Mouse (Mus musculus) hindbrain, embryonic 16.5 days (tissue): ENCODE measurements at regions not wholly inside any gene's neighbourhood (a gene's known extent, or its start where the extent isn't known, plus 50 kb on each side); places are given as distances from the start of the nearest gene placed in this dataset.

ENCODE experiments used
- ATAC-seq: fragments of 200-750 bp; cut with Nextera tagmentation; 2 replicates; pipeline ENCODE4 v1.8.0; 2017; ENCODE audit warnings: moderate TSS enrichment, moderate library complexity
- H3K27ac ChIP-seq: fragments of 300-500 bp; sonication (generic); 2 replicates; pipeline ENCODE4 v1.5.1; 2014; ENCODE audit warnings: low read depth, mild to moderate bottlenecking, control low read depth, low read length, moderate library complexity
- H3K27me3 ChIP-seq: fragments of 300-500 bp; sonication (generic); replicated peaks from 2 replicates; pipeline ENCODE4 v1.6.1; 2014; ENCODE audit warnings: low read length; ENCODE audit not compliant: control insufficient read depth, insufficient read depth
- H3K36me3 ChIP-seq: fragments of 300-500 bp; sonication (generic); 2 replicates; pipeline ENCODE4 v1.6.1; 2014; ENCODE audit warnings: mild to moderate bottlenecking, low read length, moderate library complexity, mixed read lengths; ENCODE audit not compliant: control insufficient read depth, insufficient read depth
- H3K4me1 ChIP-seq: fragments of 300-500 bp; sonication (generic); 2 replicates; pipeline ENCODE4 v1.6.1; 2014; ENCODE audit warnings: low read depth, low read length; ENCODE audit not compliant: control insufficient read depth, insufficient read depth
- H3K4me2 ChIP-seq: fragments of 300-500 bp; sonication (generic); 2 replicates; pipeline ENCODE4 v1.6.1; 2014; ENCODE audit warnings: mild to moderate bottlenecking, low read length, control low read depth, moderate library complexity
- H3K4me3 ChIP-seq: fragments of 300-500 bp; sonication (generic); 2 replicates; pipeline ENCODE4 v1.5.1; 2014; ENCODE audit warnings: mild to moderate bottlenecking, low read length, control low read depth, moderate library complexity
- H3K9ac ChIP-seq: fragments of 300-500 bp; sonication (generic); 2 replicates; pipeline ENCODE4 v1.6.1; 2014; ENCODE audit warnings: low read depth, mild to moderate bottlenecking, control low read depth, low read length, moderate library complexity
- H3K9me3 ChIP-seq: fragments of 300-500 bp; sonication (generic); 2 replicates; pipeline ENCODE4 v1.6.1; 2014; ENCODE audit warnings: mild to moderate bottlenecking, low read length, moderate library complexity; ENCODE audit not compliant: control insufficient read depth
- WGBS: fragments of 180-500 bp; shearing (Covaris S2); extraction: QIAGEN DNeasy Blood & Tissue Kit; methylation state at CpG from one replicate; pipeline ENCODE4 v1.1.7; 2014; 5-methylcytosine and 5-hydroxymethylcytosine counted together

GRCm38 (mm10) chr1:189107156-189107555 is 99.5 kb upstream of the Kctd3 start:
- Histone ChIP-seq H3K4me2 (no peak overlapping the region), H3K36me3 (no peaks in the 10 kb centered on the region), H3K9ac (no peak overlapping the region), H3K27ac (no peak overlapping the region), H3K4me3 (no peak overlapping the region), H3K9me3 (no peaks in the 10 kb centered on the region), H3K27me3 (no peaks in the 10 kb centered on the region), H3K4me1 (no peaks in the 10 kb centered on the region)
- WGBS, result 90% methylated on average over 3 of the region's 3 CpGs
- ATAC-seq, result no peak

- no peak for ATAC-seq
- H3K9me3 ChIP-seq, result no peaks in the 10 kb centered on the region
- no peaks in the 10 kb centered on the region for H3K4me1 ChIP-seq
- no peak overlapping the region for H3K4me2 ChIP-seq
- H3K27me3 ChIP-seq, result no peaks in the 10 kb centered on the region
- no peaks in the 10 kb centered on the region for H3K36me3 ChIP-seq
- no peak overlapping the region for H3K4me3 ChIP-seq
- no peak overlapping the region for H3K9ac ChIP-seq
- no peak overlapping the region for H3K27ac ChIP-seq
- 83% methylated on average over 4 of the region's 4 CpGs for WGBS
Observed at GRCm38 (mm10) chr1:189105276-189105675, 97.6 kb upstream of the Kctd3 start.

- Histone ChIP-seq H3K27me3 (no peaks in the 10 kb centered on the region), H3K4me1 (no peaks in the 10 kb centered on the region), H3K27ac (no peak overlapping the region), H3K9me3 (no peaks in the 10 kb centered on the region), H3K4me2 (no peak overlapping the region), H3K9ac (no peak overlapping the region), H3K36me3 (no peaks in the 10 kb centered on the region), H3K4me3 (no peak overlapping the region)
- 78% methylated on average over 3 of the region's 3 CpGs for WGBS
- ATAC-seq, result no peak
Observed at GRCm38 (mm10) chr1:189102781-189103180, 95.1 kb upstream of the Kctd3 start.

GRCm38 (mm10) chr1:189099121-189099520 is 91.5 kb upstream of the Kctd3 start:
- 84% methylated on average over 2 of the region's 2 CpGs for WGBS
- Histone ChIP-seq H3K4me2 (no peak overlapping the region), H3K9ac (no peak overlapping the region), H3K4me1 (no peaks in the 10 kb centered on the region), H3K27me3 (no peaks in the 10 kb centered on the region), H3K36me3 (no peaks in the 10 kb centered on the region), H3K9me3 (no peaks in the 10 kb centered on the region), H3K4me3 (no peak overlapping the region), H3K27ac (no peak overlapping the region)
- ATAC-seq, result no peak

- Histone ChIP-seq H3K4me3 (no peak overlapping the region), H3K9me3 (no peaks in the 10 kb centered on the region), H3K27ac (no peak overlapping the region), H3K4me2 (no peak overlapping the region), H3K4me1 (no peaks in the 10 kb centered on the region), H3K9ac (no peak overlapping the region), H3K36me3 (no peaks in the 10 kb centered on the region), H3K27me3 (no peaks in the 10 kb centered on the region)
- ATAC-seq, result no peak
- 81% methylated on average over 3 of the region's 3 CpGs for WGBS
Observed at GRCm38 (mm10) chr1:189092819-189093218, 85.2 kb upstream of the Kctd3 start.

GRCm38 (mm10) chr1:189085245-189085644 is 77.6 kb upstream of the Kctd3 start:
- no peak overlapping the region for H3K9ac ChIP-seq
- WGBS, result 91% methylated on average over 2 of the region's 2 CpGs
- no peak overlapping the region for H3K4me3 ChIP-seq
- no peak overlapping the region for H3K27ac ChIP-seq
- ATAC-seq, result no peak
- H3K4me2 ChIP-seq, result no peak overlapping the region
- no peaks in the 10 kb centered on the region for H3K27me3 ChIP-seq
- H3K36me3 ChIP-seq, result no peaks in the 10 kb centered on the region
- peaks cover 4% of the 10 kb centered on the region for H3K9me3 ChIP-seq
- H3K4me1 ChIP-seq, result 0 out of 2 replicates have a peak, but pooled peaks cover 2% of the 10 kb centered on the region

GRCm38 (mm10) chr1:189081267-189081666 is 73.6 kb upstream of the Kctd3 start:
- no peaks in the 10 kb centered on the region for H3K27me3 ChIP-seq
- WGBS, result 43% methylated on average over 2 of the region's 2 CpGs
- no peak for ATAC-seq
- H3K4me1 ChIP-seq, result 0 out of 2 replicates have a peak, but pooled peaks cover 2% of the 10 kb centered on the region
- H3K36me3 ChIP-seq, result no peaks in the 10 kb centered on the region
- no peak overlapping the region for H3K4me2 ChIP-seq
- peaks cover 4% of the 10 kb centered on the region for H3K9me3 ChIP-seq
- no peak overlapping the region for H3K27ac ChIP-seq
- no peak overlapping the region for H3K9ac ChIP-seq
- H3K4me3 ChIP-seq, result no peak overlapping the region

- Histone ChIP-seq H3K4me3 (no peak overlapping the region), H3K36me3 (no peaks in the 10 kb centered on the region), H3K9ac (no peak overlapping the region), H3K4me1 (0 out of 2 replicates have a peak, but pooled peaks cover 2% of the 10 kb centered on the region), H3K27ac (no peak overlapping the region), H3K9me3 (peaks cover 4% of the 10 kb centered on the region), H3K4me2 (0 out of 2 replicates have a peak overlapping the region, but pooled peaks have one; percentile 16), H3K27me3 (no peaks in the 10 kb centered on the region)
- 17% methylated on average over 9 of the region's 9 CpGs for WGBS
- ATAC-seq, result peak; percentile 67
Observed at GRCm38 (mm10) chr1:189080797-189081196, 73.2 kb upstream of the Kctd3 start.

GRCm38 (mm10) chr1:189079451-189080410 is 72.1 kb upstream of the Kctd3 start:
- Histone ChIP-seq H3K4me2 (no peak overlapping the region), H3K9me3 (peaks cover 4% of the 10 kb centered on the region), H3K4me1 (0 out of 2 replicates have a peak, but pooled peaks cover 2% of the 10 kb centered on the region), H3K27ac (no peak overlapping the region), H3K36me3 (no peaks in the 10 kb centered on the region), H3K4me3 (no peak overlapping the region), H3K27me3 (no peaks in the 10 kb centered on the region), H3K9ac (no peak overlapping the region)
- ATAC-seq, result no peak
- 74% methylated on average over 11 of the region's 11 CpGs for WGBS
